Mouse (Mus musculus): ENCODE results near the gene Auts2.

DNA sequence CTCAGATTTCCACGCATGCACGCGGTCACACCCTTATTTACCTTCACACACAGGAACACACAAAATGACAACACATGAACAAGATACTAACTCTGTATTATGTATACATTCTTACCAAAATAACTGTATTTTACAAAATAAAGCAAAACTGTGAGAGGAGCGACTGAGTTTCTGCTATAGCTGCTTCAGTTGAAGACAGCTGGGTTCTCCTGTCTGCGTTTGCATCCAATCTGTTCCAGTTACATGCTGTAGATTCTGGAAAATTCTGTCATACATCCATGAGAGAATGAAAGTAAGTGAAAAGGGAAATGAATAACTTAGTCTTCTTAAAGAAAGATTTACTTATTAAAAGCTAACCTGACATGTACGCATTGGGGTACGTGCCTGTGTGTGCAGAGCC lies 844.2 kb downstream of the Auts2 start:
- TF ChIP-seq EP300 (IDR thresholded peaks at IDR 0.05; ENCODE audit: low read depth) = no peak
- TF ChIP-seq CTCF (IDR thresholded peaks at IDR 0.05; ENCODE audit: low read depth) = no peak
